Mouse (Mus musculus) retina, postnatal 7 days (tissue): Measurements from ENCODE around the gene Cxcr1.
"Not testable (repeated sequence)": the region's sequence is repeated elsewhere in the genome, so short reads cannot be mapped to it uniquely, and the experiment has no call there.

ENCODE experiments used
- DNase-seq: peaks from one replicate; pipeline ENCODE4 v3.0.0-alpha.2; 2012; ENCODE audit warnings: low read depth, low spot score

Gene Cxcr1

GRCm38 (mm10) chr1:74196621-74197419 lies 2.4 kb upstream of the Cxcr1 start:
- no peak for DNase-seq

DNA sequence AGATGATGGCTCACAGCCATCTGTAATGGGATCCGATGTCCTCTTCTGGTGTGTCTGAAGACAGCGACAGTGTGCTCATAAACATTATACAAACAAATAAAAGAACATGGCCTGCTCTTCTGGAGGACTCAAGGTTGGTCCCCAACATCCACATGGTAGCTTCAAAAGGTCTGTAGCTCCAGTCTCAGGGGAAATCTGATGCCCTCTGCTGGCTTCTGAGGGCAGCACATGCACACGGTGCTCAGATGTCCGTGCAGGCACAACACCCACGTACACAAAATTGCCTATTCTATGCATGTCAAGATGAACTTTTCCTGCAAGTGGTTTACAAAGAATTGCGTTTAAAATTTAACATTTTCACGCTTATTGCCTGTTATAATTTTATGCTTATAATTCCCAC lies 1.5 kb upstream of the Cxcr1 start:
- DNase-seq = no peak

DNA sequence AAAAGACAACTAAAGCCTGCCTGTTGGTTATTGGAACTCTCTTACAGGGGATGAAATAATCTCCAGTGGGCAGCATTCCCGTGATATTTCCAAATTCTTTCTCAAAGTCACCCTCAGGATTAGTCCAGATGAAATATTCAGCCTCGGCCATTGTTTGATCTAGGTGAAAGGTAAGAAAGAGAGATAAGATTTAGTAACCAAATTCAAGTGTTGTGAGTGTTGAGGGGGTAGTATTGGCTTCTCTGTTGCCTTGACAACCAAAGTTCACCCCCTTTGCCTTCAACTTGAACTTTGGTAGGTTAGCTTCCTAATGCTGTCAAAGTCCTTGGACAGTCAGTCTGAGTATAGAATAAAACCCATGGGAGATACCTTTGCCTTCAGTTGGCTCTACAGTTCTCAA lies 1.7 kb downstream of the Cxcr1 start:
- DNase-seq = no peak

DNA sequence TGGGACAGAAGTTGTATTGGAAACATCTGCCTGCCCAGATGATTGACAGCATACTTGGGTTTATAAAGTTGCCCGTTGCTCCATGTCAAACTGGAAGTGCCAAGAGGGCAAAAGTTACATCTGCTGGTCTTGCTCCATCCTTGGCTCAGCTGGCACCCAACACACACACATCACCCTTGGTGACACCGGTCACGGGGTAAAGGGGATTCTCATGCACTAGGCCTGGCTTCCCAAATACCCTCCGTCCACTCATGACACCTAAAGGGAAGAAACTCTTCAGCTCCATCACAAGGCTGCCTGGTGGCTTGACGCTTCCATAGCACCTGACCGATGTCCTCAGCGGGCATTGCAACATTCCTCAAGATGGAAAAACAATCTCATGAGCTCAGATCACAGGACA lies 4.0 kb downstream of the Cxcr1 start:
- no peak for DNase-seq

DNA sequence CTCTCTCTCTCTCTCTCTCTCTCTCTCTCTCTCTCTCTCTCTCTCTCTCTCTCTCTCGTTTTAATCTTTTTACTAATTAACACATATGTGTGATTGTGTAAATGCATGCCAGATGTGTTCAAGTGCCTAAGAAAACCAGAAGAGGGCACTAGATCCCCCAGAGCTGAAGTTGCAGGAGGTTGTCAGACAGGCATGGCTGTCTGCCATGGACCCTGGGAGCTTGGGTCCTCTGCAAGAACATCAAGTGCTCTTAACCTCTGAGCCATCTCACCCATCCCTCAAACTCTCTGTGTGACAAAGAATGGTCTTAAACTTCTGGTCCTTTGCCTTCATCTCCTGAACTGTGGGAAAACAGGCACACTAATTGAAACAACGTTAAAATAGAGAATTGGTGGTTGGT lies 11.4 kb downstream of the Cxcr1 start:
- DNase-seq = no peak

DNA sequence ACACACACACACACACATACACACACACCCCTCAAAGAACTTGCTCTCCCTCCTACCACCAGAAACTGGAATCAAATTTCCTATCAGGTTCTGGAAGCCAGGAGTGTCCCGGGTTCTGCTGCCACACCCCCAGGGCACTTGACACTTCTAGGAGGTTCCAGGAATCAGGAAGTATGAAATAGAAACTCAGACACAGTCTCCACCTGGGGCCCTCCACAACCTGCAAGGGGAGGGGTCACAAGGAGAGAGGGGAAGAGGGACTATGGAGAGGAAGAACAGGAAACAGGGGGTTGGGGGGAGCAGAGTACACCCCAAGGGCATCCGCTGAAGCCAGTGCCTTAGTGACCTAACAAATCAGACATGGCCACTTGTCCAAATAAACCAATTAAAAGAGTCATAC lies 13.0 kb downstream of the Cxcr1 start:
- DNase-seq = no peak

GRCm38 (mm10) chr1:74179624-74180408 lies 14.6 kb downstream of the Cxcr1 start:
- no peak for DNase-seq

GRCm38 (mm10) chr1:74178618-74179017 lies 15.8 kb downstream of the Cxcr1 start:
- no peak for DNase-seq

- DNase-seq = no peak
Observed at GRCm38 (mm10) chr1:74175731-74176130, 18.7 kb downstream of the Cxcr1 start.

DNA sequence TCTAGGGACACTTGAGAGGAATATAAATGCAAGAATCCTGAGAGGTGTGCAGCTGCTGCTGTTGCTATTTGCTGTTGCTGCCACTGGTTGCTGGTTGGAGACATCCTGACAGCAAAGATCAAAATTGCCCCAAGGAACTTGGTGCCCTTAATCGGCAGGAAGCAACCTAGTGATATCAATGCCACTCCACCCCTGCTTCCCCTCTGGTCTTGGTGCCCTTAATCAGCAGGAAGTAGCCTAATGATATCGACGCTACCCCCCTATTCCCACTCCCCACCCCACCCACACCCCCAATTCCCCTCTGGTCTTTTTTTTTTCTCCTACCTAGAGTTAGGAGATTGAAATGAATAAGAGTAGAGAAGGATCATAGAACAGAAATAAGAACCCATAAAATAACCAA lies 21.7 kb downstream of the Cxcr1 start:
- no peak for DNase-seq

GRCm38 (mm10) chr1:74169721-74170120 lies 24.7 kb downstream of the Cxcr1 start:
- no peak for DNase-seq

- no peak for DNase-seq
Observed at GRCm38 (mm10) chr1:74167136-74167535, 27.3 kb downstream of the Cxcr1 start.

- no peak for DNase-seq
Observed at GRCm38 (mm10) chr1:74160036-74160435, 34.4 kb downstream of the Cxcr1 start.

GRCm38 (mm10) chr1:74159613-74160012 lies 34.8 kb downstream of the Cxcr1 start:
- not testable (repeated sequence) for DNase-seq

DNA sequence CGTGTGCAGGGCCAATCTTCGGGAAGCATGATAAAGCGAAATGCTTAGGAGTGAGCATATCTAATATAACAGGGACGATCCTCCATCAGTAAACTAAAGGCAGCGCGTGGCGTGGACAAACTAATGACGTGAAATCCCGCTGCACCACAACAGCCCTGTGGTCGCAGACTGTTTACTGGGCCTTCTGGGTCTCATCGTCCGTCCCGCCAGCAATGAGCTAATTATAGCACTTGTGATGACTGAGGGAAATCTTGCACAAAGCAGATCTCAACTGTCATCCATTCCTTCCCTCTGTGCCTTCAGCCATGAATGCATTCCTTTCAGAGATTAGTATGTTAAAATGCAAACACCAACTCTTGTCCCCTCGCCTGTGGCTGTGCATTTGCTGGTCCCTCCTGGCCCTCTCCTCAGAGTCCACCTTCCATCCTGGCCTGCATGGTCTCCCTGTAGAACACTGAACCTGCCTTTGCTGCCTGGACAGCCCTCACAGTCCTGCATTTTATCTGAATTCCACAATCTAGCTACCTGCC lies 38.0 kb downstream of the Cxcr1 start:
- no peak for DNase-seq

GRCm38 (mm10) chr1:74155435-74156012 lies 38.9 kb downstream of the Cxcr1 start:
- DNase-seq = no peak

DNA sequence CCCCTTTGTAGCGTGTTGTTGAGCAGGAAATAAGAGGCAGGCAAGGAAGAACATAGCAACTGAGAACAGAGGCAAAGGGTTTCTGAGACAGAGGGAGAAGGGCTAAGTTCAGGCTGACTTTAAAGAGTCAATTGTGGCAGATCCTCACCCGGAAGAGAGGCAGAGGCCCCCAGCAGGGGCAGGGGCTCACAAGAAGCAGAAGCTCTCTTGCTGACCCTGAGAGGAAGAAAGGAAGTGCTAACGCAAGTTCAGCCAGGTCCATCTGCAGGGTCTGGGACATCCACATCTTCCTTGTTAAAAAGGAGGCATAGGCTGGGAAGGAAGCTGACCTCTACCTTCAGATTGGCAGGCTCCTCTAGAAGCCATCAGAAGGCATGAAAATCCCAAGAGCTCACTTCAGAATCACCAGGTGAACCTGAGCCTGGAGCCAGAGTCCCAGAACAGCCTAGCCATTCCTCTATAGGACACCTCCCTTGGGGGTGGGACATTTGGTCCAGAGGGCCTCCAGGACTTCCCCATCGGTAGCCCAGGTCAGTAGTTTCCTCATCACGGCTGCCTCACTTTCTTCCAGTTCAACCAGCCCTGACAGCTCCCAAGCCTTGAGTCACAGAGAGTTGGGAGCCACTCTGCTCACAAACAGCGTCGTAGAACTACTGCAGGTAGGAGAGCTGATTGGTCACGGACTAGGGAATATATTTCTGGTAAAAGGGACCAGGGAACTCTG lies 40.8 kb downstream of the Cxcr1 start, which contains the start of gene Cxcr2:
Gene Cxcr2 (plus strand): TSS at position 529 of the 724 bp plus-strand sequence.
- no peak for DNase-seq

GRCm38 (mm10) chr1:74151091-74151490 lies 43.3 kb downstream of the Cxcr1 start:
- DNase-seq = no peak

GRCm38 (mm10) chr1:74150101-74150500 lies 44.3 kb downstream of the Cxcr1 start:
- DNase-seq = no peak

DNA sequence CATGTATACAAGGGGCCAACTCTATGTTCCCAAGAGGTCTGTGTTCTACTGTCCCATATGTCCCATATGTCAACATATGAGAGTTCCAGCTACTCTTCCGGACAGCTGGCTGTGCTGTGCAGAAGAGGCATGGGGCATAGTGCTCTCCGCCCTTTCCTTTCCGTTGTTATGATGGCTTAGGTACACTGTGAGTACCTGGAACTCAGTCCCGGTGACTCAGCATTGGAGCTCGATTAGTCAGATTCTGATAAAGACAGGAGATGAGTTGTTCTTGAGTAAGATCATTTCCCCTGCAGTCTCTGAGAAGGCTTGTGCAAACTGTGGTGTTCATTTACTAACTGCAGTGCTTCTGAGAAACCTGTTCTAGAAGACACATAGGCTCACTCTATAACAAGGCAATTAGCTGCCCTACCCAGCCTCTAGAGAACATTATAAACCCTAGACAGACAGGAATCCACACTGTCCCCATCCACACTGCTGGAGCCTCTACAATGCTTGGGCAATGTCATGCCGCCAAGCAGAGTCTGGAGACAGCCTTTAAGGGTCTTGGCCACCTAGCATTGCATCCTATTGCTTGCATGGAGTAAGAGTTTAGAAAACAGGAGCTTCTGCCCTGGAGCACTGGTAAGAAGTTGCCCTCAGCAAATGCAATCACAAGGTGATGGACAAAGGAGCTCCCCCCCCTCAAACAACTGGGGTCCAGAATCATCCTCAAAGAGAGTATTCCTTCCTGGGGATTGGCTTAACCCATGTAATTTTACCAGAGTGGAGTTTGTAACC lies 45.1 kb downstream of the Cxcr1 start:
- DNase-seq = no peak
